Mouse (Mus musculus): ENCODE results near the gene Pttg1.

The Pttg1 gene

GRCm38 (mm10) chr11:43374956-43375355, 51.1 kb downstream of the Pttg1 start:
- DNase-seq, result no peak

- no peak for DNase-seq
Observed at GRCm38 (mm10) chr11:43373367-43373766, 52.7 kb downstream of the Pttg1 start.

- DNase-seq, result no peak
Observed at GRCm38 (mm10) chr11:43371807-43372206, 54.2 kb downstream of the Pttg1 start.
